Mouse (Mus musculus) embryonic facial prominence, embryonic 13.5 days (tissue): ENCODE results near the gene Ctr9. TPM values are rescaled to one million over a fixed set of nuclear protein-coding genes. Genes with fewer than 3 reads are reported as not detected.

Source experiments
- ATAC-seq: fragments of 200-750 bp; cut with Nextera tagmentation; 2 replicates; pipeline ENCODE4 v1.8.0; 2017; ENCODE audit warnings: low read depth; ENCODE audit not compliant: insufficient number of reproducible peaks, insufficient read depth, low FRiP score, low TSS enrichment
- H3K27ac ChIP-seq: fragments of 300-500 bp; sonication (generic); 2 replicates; pipeline ENCODE4 v1.5.1; 2015; ENCODE audit warnings: moderate library complexity, mild to moderate bottlenecking, inconsistent platforms
- H3K27me3 ChIP-seq: fragments of 300-500 bp; sonication (generic); 2 replicates; pipeline ENCODE4 v1.6.1; 2015; ENCODE audit warnings: mild to moderate bottlenecking, inconsistent platforms
- H3K36me3 ChIP-seq: fragments of 300-500 bp; sonication (generic); 2 replicates; pipeline ENCODE4 v1.6.1; 2015; ENCODE audit warnings: mild to moderate bottlenecking, inconsistent platforms
- H3K4me1 ChIP-seq: fragments of 300-500 bp; sonication (generic); 2 replicates; pipeline ENCODE4 v1.6.1; 2015; ENCODE audit warnings: inconsistent platforms
- H3K4me2 ChIP-seq: fragments of 300-500 bp; sonication (generic); 2 replicates; pipeline ENCODE4 v1.6.1; 2015; ENCODE audit warnings: moderate library complexity, mild to moderate bottlenecking, inconsistent platforms
- H3K4me3 ChIP-seq: fragments of 300-500 bp; sonication (generic); 2 replicates; pipeline ENCODE4 v1.5.1; 2015; ENCODE audit warnings: mild to moderate bottlenecking, inconsistent platforms
- H3K9ac ChIP-seq: fragments of 300-500 bp; sonication (generic); 2 replicates; pipeline ENCODE4 v1.6.1; 2015; ENCODE audit warnings: mild to moderate bottlenecking, inconsistent platforms
- H3K9me3 ChIP-seq: fragments of 300-500 bp; sonication (generic); 2 replicates; pipeline ENCODE4 v1.6.1; 2016; ENCODE audit warnings: inconsistent platforms
- WGBS: fragments of 180-500 bp; shearing (Covaris S2); methylation state at CpG from one replicate; pipeline ENCODE4 v1.1.7; 2015; ENCODE audit warnings: mixed read lengths; 5-methylcytosine and 5-hydroxymethylcytosine counted together
- polyA plus RNA-seq: library from polyadenylated mRNA; unstranded; fragments of >200 nt; fragmentation: Nextera tagmentation; extraction: Ambion mirVana; gene quantifications from 2 replicates; pipeline ENCODE4 v1.2.1, GENCODE M21; 2015

The Ctr9 gene
- polyA plus RNA-seq, 1 experiment from 2014 or later: 82.4 TPM

DNA sequence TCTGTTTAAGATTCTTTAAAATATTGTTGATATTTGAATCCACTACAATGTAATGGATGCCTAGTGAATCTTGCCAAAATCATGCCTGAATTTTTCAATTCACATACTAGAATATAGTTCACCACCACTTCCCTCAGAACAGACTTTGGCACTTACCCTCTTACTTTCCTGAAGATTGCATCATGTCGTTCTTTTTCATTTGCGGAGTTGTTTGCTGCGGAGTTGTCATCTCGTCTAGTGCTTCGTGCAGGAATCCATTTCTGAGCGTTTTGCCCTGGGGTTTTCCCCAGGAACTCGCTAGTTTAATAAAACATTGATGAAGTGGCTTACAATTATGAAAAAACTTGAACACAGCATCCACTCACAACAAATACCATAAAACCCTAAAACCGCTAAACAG, 51.3 kb downstream of the Ctr9 start:
- Histone ChIP-seq H3K4me2 (peak overlapping the region; percentile 83), H3K9ac (no peak overlapping the region), H3K9me3 (no peaks in the 10 kb centered on the region), H3K4me1 (peaks cover 25% of the 10 kb centered on the region), H3K27me3 (no peaks in the 10 kb centered on the region), H3K36me3 (peaks cover 61% of the 10 kb centered on the region), H3K27ac (no peak overlapping the region), H3K4me3 (no peak overlapping the region)
- ATAC-seq: no peak
- WGBS: 77% methylated on average over 8 of the region's 8 CpGs

GRCm38 (mm10) chr7:111080876-111081275, 52.1 kb downstream of the Ctr9 start:
- H3K9ac ChIP-seq: peak overlapping the region; percentile 100
- peaks cover 25% of the 10 kb centered on the region for H3K4me1 ChIP-seq
- no peaks in the 10 kb centered on the region for H3K9me3 ChIP-seq
- WGBS: 86% methylated on average over 3 of the region's 3 CpGs
- H3K4me2 ChIP-seq: peak overlapping the region; percentile 83
- H3K27me3 ChIP-seq: no peaks in the 10 kb centered on the region
- no peak for ATAC-seq
- H3K27ac ChIP-seq: peak overlapping the region; percentile 100
- peaks cover 55% of the 10 kb centered on the region for H3K36me3 ChIP-seq
- peak overlapping the region; percentile 68 for H3K4me3 ChIP-seq

DNA sequence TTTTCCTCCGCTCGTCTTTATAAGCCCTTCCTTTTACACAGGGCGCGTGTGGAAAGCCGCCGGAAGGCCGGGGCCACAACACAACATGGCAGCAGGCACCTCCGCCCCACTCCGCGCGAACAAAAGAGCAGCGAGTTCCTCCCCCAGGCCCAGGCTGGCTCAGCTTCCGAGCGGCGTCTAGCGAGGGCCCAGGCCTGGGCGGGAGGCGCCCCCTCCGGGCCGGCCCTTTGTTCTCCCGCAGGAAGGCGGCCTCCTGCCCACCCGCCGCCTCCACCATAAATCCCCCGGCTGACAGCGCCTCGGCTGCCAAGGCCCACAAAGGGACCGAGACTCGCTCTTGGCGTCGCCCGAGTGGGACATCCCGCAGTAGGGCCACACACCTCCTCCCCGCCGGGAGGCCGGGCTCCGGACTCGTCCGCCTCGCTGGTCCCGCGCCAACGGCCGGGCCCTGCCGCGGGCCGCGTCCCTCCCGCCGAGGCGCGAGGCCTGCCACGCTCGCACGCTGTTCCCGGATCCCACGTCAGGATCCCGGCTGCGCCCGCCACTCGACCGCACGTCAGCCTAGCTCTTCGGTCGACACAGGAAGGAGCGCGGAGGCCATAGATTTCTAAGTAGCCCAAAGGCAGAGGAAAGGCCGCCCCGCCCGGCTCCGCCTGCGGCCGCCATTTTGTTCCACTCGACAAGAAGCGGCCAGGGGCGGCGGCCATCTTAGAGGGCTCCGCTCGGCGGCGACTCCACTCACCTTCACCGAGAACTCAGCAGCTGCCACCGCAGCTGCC, 53.5 kb downstream of the Ctr9 start:
- Histone ChIP-seq H3K4me2 (peak overlapping the region; percentile 83), H3K9me3 (no peaks in the 10 kb centered on the region), H3K36me3 (peaks cover 42% of the 10 kb centered on the region), H3K27me3 (no peaks in the 10 kb centered on the region), H3K27ac (peak overlapping the region; percentile 100), H3K9ac (peak overlapping the region; percentile 100), H3K4me1 (peaks cover 25% of the 10 kb centered on the region), H3K4me3 (peak overlapping the region; percentile 68)
- WGBS: under 1% methylated on average over 83 of the region's 83 CpGs
- ATAC-seq: peak; percentile 71

DNA sequence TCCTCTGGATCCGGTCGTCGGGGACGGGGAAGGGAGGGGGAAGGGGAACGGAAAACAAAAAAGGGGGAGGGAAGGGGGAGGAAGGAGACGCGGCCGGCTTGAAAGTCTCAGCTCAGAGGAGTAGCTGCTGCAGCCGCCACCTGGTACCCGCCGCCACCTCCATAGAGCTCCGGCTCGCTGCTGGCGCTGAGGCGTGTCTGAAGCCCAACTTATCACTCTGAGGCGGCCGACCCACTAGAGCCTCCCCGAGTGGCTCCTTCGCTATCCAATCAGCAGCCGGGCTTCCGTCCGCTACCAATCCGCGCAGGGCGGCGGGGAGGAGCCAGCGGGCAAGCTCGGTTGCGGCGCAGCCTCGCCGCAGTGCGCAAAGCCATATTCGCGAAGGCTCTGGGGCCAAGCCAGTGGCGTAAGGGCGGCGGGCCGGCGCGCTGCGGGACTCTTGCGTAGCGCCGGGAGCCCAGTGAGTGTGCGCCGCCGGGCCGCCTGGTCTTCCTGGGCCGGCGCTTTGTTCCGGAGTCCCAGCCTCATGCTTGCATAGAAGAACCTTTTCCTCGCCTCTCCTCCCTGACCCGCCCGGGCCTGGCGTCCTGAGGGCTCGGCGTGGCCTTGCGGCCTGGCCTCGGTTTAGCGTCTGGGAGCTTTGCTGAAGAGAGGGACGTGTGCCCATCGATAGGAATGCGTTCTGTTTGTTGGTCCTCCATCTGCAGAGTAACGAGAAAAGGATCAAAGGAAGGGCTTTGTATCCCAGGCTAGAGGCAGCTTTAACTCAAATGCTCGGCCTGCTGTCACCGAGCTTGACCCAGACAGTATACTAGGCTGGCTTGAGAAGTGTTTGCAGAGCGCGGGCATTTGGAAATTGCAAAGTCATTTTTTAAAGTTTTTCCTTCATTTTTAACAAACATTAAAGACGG, 54.3 kb downstream of the Ctr9 start, which contains the start of gene Eif4g2:
TSS of gene Eif4g2 (minus strand) at position 209 of the 911 bp plus-strand sequence.
- peak within 1 kb of the TSS; percentile 100 for H3K9ac ChIP-seq
- H3K27me3 ChIP-seq: no peaks in the 10 kb centered on the region
- H3K36me3 ChIP-seq: peaks cover 33% of the 10 kb centered on the region
- H3K27ac ChIP-seq: peak within 1 kb of the TSS; percentile 100
- H3K9me3 ChIP-seq: no peaks in the 10 kb centered on the region
- peak; percentile 99 for ATAC-seq
- WGBS: under 1% methylated on average over 67 of the region's 70 CpGs
- peak within 1 kb of the TSS; percentile 68 for H3K4me3 ChIP-seq
- peaks cover 25% of the 10 kb centered on the region for H3K4me1 ChIP-seq
- H3K4me2 ChIP-seq: peak within 1 kb of the TSS; percentile 83

GRCm38 (mm10) chr7:111083733-111084120, 55.0 kb downstream of the Ctr9 start:
- no peak for ATAC-seq
- Histone ChIP-seq H3K27ac (peak overlapping the region; percentile 100), H3K9ac (peak overlapping the region; percentile 100), H3K9me3 (no peaks in the 10 kb centered on the region), H3K4me3 (peak overlapping the region; percentile 68), H3K4me1 (peaks cover 24% of the 10 kb centered on the region), H3K36me3 (peaks cover 28% of the 10 kb centered on the region), H3K4me2 (peak overlapping the region; percentile 65), H3K27me3 (no peaks in the 10 kb centered on the region)
- 7% methylated on average over 4 of the region's 4 CpGs for WGBS

DNA sequence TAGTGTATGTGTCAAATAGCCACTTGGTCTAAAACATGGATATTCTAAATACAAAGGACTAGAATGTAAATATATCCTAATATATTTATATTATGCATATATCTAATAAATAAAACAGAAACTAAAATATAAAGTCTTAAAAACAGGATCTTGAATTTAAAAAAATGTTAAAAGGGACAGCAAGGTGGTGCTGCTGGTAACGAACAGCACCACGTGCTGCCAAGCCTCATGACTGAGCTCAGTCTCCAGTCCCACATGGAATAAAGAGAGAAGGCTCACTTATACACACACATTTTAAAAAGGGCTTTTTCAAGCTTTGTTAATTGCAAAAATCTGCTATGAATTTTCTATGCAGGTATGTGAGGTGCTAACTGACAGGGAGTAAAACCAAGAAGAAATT, 55.7 kb downstream of the Ctr9 start:
- ATAC-seq: no peak
- no peak overlapping the region for H3K4me2 ChIP-seq
- 79% methylated on average over 2 of the region's 2 CpGs for WGBS

DNA sequence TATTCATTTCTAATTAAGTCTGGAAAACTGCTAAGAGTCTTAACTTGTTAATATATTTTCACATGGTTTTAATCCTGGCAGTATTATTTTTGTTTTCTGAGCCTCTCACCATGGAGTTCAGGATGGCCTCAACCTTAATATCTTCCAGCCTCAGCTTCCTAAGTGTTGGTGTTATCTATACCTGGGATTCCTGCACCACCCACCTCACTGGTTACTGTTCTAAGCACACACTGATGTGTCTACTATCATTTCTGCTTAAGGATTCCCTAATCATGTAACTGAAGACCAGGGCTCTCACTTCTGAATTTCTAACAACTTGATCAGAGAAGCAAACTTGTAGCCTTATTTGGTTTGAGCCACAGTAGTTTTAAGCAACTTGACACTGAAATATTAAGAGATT, 56.4 kb downstream of the Ctr9 start:
- Histone ChIP-seq H3K4me1 (peaks cover 15% of the 10 kb centered on the region), H3K9me3 (no peaks in the 10 kb centered on the region), H3K4me3 (no peak overlapping the region), H3K4me2 (no peak overlapping the region), H3K36me3 (peaks cover 14% of the 10 kb centered on the region), H3K27me3 (no peaks in the 10 kb centered on the region), H3K27ac (no peak overlapping the region), H3K9ac (no peak overlapping the region)
- ATAC-seq: no peak

More for the DNA sequence above, 55.7 kb downstream of the Ctr9 start:
- Histone ChIP-seq H3K9me3 (no peaks in the 10 kb centered on the region), H3K36me3 (peaks cover 21% of the 10 kb centered on the region), H3K4me1 (peaks cover 22% of the 10 kb centered on the region), H3K27me3 (no peaks in the 10 kb centered on the region), H3K27ac (no peak overlapping the region), H3K9ac (no peak overlapping the region), H3K4me3 (no peak overlapping the region)

GRCm38 (mm10) chr7:111095169-111095568, 66.4 kb downstream of the Ctr9 start:
- H3K27me3 ChIP-seq: no peaks in the 10 kb centered on the region
- no peak for ATAC-seq
- H3K27ac ChIP-seq: no peak overlapping the region
- WGBS: 78% methylated on average over 2 of the region's 2 CpGs
- no peaks in the 10 kb centered on the region for H3K9me3 ChIP-seq
- H3K9ac ChIP-seq: no peak overlapping the region
- no peak overlapping the region for H3K4me2 ChIP-seq
- no peaks in the 10 kb centered on the region for H3K4me1 ChIP-seq
- H3K36me3 ChIP-seq: no peaks in the 10 kb centered on the region
- no peak overlapping the region for H3K4me3 ChIP-seq

GRCm38 (mm10) chr7:111098196-111098595, 69.4 kb downstream of the Ctr9 start:
- Histone ChIP-seq H3K27me3 (no peaks in the 10 kb centered on the region), H3K4me1 (no peaks in the 10 kb centered on the region), H3K27ac (no peak overlapping the region), H3K4me3 (no peak overlapping the region), H3K9ac (no peak overlapping the region), H3K4me2 (no peak overlapping the region), H3K9me3 (no peaks in the 10 kb centered on the region), H3K36me3 (no peaks in the 10 kb centered on the region)
- no peak for ATAC-seq
- WGBS: 86% methylated on average over 1 of the region's 1 CpGs
